Mouse (Mus musculus) stomach, embryonic 15.5 days (tissue): ENCODE measurements around the gene Ankfn1. TPM values are rescaled to one million over a fixed set of nuclear protein-coding genes. Genes with fewer than 3 reads are reported as not detected.

Experiments
- polyA plus RNA-seq: library from polyadenylated mRNA; unstranded; fragments of >200 nt; fragmentation: Nextera tagmentation; extraction: Ambion mirVana; gene quantifications from 2 replicates; pipeline ENCODE4 v1.2.1, GENCODE M21; 2015

Ankfn1 gene
- polyA plus RNA-seq, 1 experiment from 2014 or later: 0.31 TPM

Other genes with a start within 250 kb of the Ankfn1 start
- gene Pctp, start 225.2 kb upstream of the Ankfn1 start, polyA plus RNA-seq: 13.9 and 15.8 TPM in 2 replicates